Mouse (Mus musculus): ENCODE results near the gene Hydin.
A peak's percentile ranks its signal among the peaks of the same experiment; 100 is the strongest.
"Not testable (repeated sequence)": the region's sequence is repeated elsewhere in the genome, so short reads cannot be mapped to it uniquely, and the experiment has no call there.

The Hydin gene

DNA sequence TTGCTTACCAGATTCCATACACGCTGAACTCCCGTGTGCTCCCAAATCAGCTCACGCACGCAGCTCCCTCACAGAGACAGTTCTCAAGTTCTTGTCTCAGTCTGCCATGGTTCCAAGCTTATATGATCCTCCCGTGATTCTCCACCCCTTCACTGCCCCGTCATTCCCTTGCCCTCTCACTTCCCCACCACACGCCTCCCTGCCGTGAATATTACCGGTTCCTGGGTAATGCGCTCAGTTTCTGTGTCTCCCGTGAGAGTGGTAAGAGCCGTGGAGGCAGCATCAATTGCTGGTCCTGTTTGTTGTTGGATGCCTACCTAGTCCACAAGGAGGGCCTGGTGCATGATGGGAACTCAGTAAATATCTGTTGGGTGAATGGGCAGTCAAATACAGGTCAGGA is 255.1 kb downstream of the Hydin start:
- no peak for DNase-seq (ENCODE audit: low spot score in 2 of 2)

DNA sequence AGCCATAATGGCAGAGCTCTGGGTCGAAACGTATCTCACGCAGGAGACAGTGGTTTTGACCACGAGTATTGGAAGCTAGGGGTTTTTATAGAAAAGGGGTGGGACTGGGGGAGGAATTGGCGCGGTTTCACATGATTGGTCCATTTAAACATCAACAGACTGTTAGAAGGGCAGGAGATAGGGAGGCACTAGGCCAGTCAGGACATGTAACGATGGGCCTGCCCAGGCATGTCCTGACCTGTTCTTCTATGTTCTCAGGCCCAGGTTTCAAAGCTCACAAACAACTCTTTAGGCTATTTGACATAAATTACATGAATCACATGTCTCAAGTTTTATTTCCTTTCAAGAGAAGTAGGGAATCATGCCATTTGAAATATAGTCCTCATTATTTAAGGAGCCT is 255.7 kb downstream of the Hydin start:
- DNase-seq (ENCODE audit: low spot score in 2 of 2) = not testable (repeated sequence)

DNA sequence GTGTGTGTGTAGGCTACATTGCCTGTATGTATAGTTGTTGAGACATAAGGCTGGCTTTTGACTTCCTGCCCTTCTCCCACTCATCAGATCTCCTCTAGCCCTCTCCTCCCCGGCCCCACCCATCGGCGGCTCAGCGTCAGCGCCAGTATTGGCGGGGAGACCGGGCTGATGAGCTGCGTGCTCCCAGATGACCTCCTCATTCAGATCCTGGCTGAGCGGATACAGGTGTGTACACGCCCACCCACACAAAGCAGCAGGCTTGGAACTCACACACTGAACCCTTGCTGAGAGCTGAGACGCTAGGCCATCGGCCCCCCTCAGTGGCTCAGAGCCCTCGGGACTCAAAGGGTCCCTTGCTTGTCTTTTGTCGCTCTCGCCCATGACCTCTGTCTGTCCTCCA is 256.2 kb downstream of the Hydin start:
- DNase-seq (ENCODE audit: low spot score in 2 of 2) = no peak

DNA sequence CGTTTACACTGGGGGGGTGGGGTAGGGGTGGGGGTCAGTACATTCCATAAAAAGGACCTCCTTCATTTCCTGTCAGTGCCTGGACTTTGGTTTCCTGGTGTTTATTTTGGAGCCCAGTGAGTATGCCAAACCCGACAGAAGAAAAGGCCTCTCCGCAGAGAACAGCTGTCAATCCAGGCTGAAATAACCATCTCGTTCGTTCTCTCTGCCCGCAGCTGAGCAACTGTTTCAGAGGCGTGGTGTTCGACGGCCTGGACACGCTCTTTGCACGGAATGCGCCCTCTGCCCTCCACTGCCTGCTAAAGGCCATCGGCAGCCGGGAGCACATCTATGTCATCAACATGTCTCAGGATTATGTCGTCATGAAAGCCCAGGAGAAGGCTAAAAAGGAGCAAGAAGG is 258.5 kb downstream of the Hydin start:
- no peak for DNase-seq (ENCODE audit: low spot score in 2 of 2)

DNA sequence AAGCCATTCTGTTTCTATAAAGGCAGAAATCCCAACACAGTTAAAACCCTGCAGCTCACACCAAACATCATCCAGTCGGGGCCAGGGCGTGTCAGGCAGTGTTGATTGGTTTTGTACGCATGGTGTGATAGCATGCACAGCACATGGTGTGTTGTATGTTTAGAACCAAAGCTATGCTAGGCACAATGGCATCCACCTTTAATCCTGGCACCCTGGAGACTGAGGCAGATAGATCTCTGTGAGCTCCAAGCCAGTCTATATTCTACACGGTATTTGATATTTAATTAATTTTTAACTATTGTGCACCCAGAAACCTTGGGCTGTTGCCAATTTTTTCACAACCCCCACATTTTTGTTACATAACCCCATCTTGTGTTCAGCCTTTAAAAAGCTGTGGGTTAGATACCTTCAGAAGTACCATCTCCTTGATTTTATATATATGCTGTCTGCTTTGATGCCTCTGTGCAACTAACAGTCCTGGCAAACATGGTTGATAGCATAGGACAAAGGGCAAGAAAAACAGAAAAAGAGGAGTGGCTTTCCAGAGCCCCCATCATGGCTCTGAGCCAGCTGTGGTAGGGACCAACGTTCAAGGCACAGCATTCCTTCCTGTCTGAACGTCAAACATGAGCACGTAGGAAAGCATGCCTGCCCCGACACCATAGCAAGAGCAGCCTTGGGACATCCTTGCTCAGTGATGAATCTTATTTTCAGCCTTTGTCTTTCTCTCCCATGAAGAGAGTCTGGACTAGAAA is 263.4 kb downstream of the Hydin start:
- no peak for DNase-seq (ENCODE audit: low spot score in 2 of 2)

DNA sequence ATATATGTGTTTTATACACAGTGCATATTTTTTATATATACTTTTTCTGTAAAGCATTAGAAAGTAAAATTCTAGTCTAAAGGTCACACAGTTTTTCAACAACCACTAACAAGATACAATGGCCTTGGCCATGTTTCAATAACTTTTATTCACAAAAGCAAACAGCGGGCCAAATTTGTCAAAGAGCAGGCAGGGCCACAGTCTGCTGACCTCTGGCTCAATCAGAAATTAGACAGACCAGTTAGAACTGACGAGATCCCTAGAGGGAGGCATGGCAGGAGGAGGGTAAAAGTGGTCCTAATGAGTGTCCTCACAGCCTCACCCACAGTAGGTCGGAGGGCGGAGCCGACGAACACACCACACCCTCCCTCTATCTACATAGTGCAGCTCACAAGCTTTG is 267.0 kb downstream of the Hydin start:
- DNase-seq (ENCODE audit: low spot score in 2 of 2) = no peak

DNA sequence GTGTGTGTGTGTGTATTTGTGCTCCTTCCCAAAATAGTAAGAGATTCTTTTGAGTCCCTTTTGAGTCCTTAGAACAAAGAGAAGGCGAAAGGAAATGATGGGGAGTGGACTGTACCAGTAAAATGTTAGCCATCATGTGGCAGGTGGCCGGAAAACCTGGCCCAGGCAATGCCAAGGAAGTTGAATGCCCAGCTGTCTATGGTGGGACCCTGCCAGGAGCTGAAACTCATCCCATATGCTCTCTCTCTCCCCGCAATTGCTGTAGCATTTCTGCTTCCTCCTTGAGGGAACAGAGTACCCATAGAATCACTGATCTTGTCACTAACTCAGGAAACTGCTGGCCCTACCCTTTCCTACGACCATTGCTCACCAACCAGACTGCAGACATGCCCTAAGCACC is 271.1 kb downstream of the Hydin start:
- DNase-seq (ENCODE audit: low spot score in 2 of 2) = peak; percentile 46 to 49

DNA sequence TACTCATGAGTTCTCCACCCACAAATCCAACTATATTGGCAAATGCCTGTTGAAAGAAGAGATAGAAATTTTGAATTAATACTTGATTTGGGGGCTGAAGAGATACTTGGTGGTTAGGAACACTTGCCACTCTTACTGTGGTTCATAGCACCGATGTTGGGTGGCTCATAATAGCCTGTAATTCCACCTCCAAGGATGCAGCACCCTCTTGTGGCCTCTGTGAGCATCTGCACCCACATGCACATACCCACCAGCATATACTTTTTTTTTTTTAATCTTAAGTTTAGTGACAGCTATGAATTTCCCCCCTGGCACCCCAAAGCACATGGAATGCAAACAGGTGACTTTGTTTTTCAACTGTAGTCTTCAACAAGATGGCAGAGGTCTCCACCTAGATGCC is 283.6 kb downstream of the Hydin start:
- no peak for DNase-seq (ENCODE audit: low spot score in 2 of 2)

DNA sequence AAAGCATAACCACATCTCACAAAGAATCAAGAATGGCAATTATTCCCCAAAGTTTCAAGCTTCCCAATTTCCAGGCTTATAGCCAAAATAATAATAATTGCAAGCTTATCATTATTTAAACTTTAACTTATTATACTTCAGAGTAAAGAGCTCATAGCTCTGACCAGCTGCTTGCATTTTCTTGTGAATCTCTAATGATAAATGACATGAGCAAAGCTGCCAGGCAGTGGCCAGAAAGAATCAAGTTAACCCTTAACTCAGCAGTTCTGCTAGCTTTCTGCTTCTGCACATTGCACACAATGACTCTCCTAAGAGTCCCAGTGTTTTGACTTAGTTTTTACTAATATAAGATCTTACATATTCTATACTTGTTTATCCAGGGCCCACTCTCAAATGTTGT is 285.3 kb downstream of the Hydin start:
- not testable (repeated sequence) for DNase-seq (ENCODE audit: low spot score in 2 of 2)

DNA sequence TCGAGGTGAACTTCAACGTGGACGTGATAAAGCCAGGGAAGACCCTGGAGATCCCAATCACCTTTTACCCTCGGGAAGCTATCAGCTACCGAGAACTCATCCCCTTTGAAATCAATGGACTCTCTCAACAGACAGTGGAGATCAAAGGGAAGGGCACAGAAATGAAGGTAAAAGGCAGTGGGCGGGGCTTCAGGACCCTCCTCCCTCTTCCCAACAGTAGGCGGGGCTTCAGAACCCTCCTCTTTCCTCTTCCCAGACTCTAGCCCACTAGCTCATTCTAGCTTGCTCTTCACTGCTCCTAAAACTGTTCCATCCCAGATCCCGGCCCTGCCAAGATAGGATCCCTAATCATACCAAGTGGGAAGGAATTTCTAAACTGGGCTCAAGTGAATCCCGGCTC is 325.9 kb downstream of the Hydin start:
- DNase-seq (ENCODE audit: low spot score in 2 of 2) = no peak

DNA sequence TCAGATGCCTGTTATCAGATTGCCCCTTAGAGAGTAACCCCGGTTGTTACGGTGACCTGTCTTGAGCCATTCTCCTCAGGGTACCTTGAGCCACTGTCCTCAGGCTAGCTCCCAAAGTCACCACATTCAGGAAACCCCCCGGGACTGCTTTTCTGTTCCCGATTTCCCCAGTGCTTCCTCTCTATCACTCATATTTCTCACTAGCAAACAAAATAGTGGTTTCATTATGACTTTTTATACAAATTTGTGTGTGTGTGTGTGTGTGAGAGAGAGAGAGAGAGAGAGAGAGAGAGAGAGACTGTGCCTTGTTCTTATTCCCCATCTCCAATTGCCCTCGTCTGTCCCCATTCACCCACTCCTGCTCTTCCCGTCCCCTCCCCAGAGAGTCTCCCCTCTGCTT is 327.4 kb downstream of the Hydin start:
- no peak for DNase-seq (ENCODE audit: low spot score in 2 of 2)

DNA sequence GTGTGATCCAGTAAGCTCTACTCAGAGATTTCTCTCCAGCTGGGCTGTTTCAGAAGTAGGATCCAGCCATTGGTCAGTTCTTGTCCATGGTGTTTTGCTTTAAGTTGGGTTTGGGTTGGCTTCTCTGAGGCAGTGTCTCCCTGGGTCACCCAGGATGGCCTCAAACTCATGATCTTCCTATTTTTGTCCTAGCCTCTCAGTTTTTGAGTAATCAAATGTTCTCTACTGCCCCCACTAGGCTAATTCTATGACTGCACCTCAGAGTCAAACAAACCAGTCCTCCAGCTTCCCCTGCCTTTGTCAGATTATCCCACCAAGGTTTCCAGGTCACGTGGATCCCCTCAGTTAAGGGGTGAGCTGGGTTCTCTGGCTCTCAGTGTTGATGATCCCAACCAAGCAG is 337.8 kb downstream of the Hydin start:
- peak in 1 of 2 experiments; percentile 39 for DNase-seq (ENCODE audit: low spot score in 2 of 2)

DNA sequence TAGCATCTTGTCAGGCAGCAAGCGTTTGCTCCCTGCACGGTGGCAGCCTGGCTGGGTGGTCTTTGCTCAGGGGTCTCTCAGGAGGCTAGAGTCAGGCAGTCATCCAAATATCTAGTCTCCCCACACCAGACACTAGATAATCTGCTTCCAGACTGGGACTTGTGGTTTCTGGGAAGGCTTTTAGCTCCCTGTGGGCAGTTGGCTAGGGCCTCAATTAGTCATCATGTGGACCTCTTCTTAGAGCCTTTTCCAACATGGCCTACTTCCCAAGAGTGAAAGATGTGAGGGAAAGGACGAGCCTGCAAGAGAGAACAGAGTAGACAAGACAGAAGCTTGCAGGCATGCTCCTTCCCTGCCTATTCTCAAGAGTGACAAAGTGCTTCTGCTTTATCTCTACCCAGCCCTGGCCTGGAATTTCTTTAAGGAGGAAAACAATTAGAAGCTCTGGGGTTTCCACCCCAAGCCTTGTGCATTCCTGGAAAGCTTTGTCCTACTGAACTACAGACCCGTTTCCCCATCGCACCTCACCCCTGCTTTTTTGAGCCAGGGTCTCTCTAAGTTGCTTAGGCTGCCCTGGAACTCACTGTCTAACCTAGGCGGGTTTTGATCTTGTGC is 338.7 kb downstream of the Hydin start:
- no peak for DNase-seq (ENCODE audit: low spot score in 2 of 2)

DNA sequence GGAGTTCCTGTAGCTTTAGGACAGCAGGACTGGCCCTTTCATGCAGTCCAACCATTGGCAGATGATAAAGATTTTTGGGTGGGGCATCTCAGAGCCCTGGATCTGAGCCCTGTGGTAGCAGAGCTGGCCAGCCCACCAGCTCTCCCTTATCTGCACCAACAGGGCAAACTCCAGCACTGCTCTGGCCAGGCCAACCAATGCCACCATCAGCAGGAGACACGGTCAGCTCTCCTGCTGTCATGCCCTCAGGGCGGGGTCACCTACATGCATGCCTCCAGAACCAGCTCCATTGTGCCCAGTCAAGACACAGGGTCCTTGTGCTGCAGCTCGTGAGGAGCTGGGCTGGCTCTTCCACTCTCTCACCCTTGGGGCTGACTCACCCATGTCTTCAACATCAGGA is 349.0 kb downstream of the Hydin start:
- no peak for DNase-seq (ENCODE audit: low spot score in 2 of 2)

DNA sequence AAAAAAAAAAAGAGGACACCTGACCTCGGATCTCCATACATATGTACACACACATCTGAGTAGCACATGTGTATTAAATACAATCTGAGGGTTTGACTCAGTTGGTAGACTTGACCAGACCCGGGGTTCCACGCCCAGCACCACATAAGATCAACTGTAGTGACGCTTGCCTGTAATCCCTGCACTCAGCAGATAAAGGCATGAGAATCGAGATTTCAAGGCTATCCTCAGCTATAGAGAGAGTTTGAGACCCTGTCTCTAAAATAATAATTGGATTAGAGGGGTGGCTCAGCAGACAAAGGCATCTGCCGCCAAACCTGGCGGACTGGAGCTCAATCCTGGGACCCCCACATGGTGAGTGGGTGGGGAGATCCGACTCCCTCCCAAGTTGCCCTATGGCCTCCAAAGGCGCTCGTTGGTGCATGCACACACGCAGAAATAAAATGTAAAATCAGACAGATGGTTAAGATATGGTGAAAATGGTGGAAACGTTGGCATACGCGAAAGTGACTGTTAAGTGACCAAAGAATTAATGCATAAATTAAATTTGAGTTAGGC is 351.1 kb downstream of the Hydin start:
- DNase-seq (ENCODE audit: low spot score in 2 of 2) = no peak

DNA sequence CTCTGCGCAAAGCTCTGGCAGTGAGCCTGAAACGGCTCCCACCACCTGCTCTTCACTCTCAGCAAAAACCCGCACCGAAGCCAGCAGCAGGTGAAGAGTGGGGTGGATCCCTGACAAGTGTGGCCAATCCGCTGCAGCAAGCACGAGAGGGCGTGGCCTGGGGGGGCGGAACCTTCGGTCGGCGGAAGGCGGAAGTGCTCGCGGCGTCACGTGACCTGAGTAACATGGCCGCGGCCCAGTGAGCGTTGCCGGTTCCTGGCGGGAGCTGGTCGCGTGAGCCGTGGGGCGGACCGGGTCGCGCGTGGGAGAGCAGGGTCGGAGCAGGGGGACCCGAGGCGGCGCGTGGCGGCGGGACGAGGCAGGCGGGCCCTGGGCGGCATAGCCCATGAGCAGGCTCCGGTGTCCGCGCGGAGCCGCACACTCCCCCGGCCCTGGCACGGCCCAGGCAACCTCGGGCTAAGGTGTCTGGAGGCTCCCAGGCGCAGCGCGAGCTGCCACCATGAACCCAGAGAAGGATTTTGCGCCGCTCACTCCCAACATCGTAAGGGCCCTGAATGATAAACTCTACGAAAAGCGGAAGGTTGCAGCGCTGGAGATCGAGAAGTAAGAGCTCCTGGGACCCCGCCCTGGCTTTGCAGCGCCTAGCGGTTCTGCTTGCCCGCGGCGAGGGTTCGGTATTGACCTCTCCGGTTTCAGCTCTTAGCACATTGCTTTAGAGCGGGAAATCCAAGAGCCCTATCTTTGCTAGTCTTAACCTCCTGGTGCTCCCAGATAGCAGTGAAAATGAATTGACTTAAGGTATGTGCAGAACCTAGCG is 351.8 kb downstream of the Hydin start, which contains the start of gene Vac14:
Gene Vac14, plus strand, starts transcription at position 195 of the 817 bp plus-strand sequence.
- DNase-seq (ENCODE audit: low spot score in 2 of 2) = peak; percentile 99

DNA sequence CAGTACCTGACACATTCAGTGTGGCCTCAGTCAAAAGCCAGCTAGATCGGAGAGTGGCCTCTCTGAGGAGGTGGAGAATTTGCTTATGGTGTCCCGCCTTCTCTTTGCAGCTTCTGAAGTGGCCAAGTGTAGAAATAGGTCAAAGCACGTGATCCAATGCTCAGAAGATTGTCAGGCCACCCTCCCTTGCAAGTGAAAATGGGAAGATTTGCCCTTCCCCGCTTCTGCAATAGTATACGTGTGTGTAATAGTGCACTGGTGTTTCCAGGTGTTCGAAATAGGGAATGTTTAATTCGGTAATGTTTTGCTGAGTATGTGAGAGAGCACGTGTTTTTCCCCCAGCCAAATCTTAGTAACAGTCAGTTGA is 352.4 kb downstream of the Hydin start:
- DNase-seq (ENCODE audit: low spot score in 2 of 2) = no peak

DNA sequence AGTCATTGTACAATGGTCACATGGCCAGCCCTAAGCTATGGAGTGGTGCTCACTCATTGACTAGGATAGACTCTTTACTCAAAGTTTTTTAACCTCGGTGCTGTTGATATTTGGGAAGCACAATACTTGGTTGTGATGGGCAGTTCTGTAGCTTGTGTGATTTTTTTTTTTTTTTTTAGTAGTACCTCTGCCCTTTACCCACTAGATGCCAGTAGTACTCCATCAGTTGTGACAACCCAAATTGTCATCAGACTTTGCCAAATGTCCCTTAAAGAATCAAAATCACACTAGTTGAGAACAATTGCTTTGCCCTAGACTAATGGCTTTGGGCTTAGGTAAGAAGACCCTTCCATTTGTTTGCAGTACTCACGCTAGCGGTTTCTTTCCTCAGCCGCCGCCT is 353.1 kb downstream of the Hydin start:
- DNase-seq (ENCODE audit: low spot score in 2 of 2) = no peak

DNA sequence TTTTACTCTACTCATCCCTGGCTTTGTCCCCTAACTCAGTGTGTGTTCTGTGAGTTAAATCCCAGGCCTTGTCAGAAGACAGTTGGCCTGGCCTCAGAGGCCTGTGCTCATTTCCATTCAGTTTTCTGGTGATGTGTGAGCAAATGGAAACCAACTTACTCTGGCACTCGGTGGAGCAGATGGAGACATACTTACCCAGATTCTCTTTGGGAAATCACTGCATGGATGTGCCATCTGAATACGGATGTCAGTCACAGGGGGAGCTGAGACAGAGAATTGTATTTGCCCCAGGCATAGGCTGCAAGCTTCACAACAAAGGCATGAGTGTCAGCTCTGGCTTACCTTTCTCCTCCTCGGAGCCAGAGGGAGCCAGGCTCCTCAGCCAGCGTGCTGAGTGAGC is 359.7 kb downstream of the Hydin start:
- no peak for DNase-seq (ENCODE audit: low spot score in 2 of 2)

DNA sequence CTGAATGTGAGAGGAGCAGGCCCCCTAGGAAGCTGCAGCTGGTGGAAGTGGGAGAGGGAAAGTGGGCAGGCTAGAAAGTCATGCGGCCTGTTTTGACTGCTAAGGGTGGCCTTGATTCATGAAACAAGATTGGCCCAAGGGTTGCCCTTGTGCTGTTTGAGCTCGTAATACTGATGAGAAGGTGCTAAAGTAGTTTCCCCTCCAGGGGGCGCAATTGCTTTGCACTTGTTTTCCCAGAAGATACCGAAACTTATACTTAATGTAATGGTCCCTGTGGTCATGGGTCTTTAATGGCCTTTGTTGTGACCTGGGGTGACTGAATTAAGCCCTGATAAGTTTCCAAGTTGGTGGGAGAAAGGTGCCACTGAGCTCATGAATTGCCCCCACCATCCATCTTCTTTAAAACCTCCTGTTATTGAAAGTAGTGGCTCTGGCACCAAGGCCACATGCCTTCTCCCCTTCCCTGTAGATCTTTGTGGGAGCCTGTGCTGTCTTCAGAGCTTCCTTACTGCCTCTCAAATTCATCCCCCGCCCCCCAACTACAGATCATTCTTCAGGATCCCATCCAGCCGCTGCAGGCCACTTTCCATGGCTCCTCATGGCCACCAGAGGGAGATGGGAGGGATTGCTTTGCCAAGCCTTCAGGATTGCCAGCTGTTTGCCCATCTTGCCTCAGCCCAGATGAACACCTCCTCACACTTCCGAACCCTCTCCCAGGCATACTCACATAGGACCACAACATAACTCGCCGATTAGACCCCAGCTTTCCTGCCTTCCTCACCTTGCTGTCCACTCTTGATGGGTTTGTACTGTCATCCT is 362.7 kb downstream of the Hydin start:
- DNase-seq (ENCODE audit: low spot score in 2 of 2) = peak in 1 of 2 experiments; percentile 69

DNA sequence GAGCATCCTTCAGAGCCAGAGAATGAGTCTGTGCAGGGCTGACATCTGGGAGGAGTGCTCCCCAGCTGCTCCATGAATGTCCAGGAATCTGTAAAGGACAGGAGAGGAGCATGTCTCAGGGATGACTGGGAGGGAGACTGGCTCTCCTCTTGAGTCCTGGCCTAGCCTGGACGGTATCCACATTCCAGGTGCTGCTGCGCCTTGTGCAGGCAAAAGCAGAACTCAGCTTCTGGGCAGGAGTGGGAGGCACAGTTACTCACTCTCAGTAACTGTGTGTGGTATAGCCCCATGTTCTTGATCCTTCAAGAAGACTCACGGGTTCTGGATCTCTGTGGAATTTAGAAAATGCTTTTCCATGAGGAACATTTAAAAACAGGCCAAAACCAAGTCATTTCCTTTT is 363.3 kb downstream of the Hydin start:
- no peak for DNase-seq (ENCODE audit: low spot score in 2 of 2)

Measured in right cerebral cortex, postnatal 10 days (tissue).